In the genomic region with DNA sequence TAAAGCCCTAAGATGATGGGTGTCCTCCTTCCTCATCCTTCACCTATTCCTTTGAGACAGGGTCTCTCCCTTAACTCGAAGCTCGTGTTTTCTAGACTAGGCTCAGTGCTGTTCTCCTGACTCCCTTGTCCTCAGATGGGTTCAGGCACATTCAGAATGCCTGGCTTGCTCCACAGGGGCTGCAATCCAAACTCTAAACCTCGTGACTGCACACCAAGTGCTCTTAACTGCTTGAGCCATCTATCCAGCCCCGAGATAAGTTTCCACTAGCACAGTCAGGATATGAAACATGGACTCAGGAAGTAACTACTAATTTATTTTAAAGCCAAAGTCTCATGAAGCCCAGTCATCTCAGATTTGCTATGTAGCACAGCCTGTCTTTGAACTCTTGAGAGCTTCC, we compare ENCODE assay signal across 10 mouse cellular contexts. TPM values are rescaled to one million over a fixed set of nuclear protein-coding genes. Genes with fewer than 3 reads are reported as not detected.
DNase-seq lines count a peak whose midpoint lies in the region; ATAC-seq and TF ChIP-seq lines count a peak whose summit lies in the region.
"Had no signal": no experiment of that assay in that cellular context is flagged by ENCODE, and none has a peak within 500 bp of the region (broad histone marks: within the 10 kb centered on the region; RNA-seq: fewer than 3 reads in every experiment).

No protein-coding gene starts in this region.

- 0 out of 2 replicates have a peak, but pooled peaks cover 3% of the 10 kb centered on the region for H3K36me3 ChIP-seq in embryonic facial prominence, embryonic 13.5 days
- peaks cover 22% of the 10 kb centered on the region for H3K36me3 ChIP-seq in embryonic facial prominence, embryonic 10.5 days (replicated peaks)
- peaks cover 11% of the 10 kb centered on the region; the same call in 1 of the 2 replicates for H3K36me3 ChIP-seq in hindbrain, postnatal 0 days (ENCODE audit: insufficient read depth, low read length)
- peaks cover 25% of the 10 kb centered on the region for H3K36me3 ChIP-seq in neural tube, embryonic 13.5 days

- ATAC-seq in embryonic facial prominence, embryonic 13.5 days (ENCODE audit: insufficient number of reproducible peaks, insufficient read depth, low FRiP score, low TSS enrichment, low read depth), result no peak
- ATAC-seq in hindbrain, postnatal 0 days, result no peak
- ATAC-seq in neural tube, embryonic 13.5 days (ENCODE audit: low read depth), result no peak

- H3K4me3 ChIP-seq in embryonic facial prominence, embryonic 13.5 days, result no peak overlapping the region
- H3K4me3 ChIP-seq in embryonic facial prominence, embryonic 10.5 days, result no peak overlapping the region
- no peak overlapping the region for H3K4me3 ChIP-seq in hindbrain, postnatal 0 days (ENCODE audit: low read length)
- no peak overlapping the region for H3K4me3 ChIP-seq in neural tube, embryonic 13.5 days

- no peak for DNase-seq in embryonic facial prominence, embryonic 10.5 days (ENCODE audit: low spot score)
- peak; percentile 66 to 74 for DNase-seq in lung, adult 18-20 months
- no peak for DNase-seq in lung, postnatal 14 days
- DNase-seq in hindbrain, postnatal 0 days (ENCODE audit: low spot score), result no peak
- DNase-seq in left cerebral cortex, postnatal 14 days (ENCODE audit: low spot score in 2 of 2), result no peak
- DNase-seq in layer of hippocampus, adult 8-10 months (ENCODE audit: low spot score in 2 of 2), result no peak
- DNase-seq: cerebellum, adult 9-10 months; spleen, adult 18-20 months had no signal

- no peaks in the 10 kb centered on the region for H3K27me3 ChIP-seq in embryonic facial prominence, embryonic 13.5 days
- H3K27me3 ChIP-seq in embryonic facial prominence, embryonic 10.5 days (replicated peaks; ENCODE audit: low read depth, poor library complexity, severe bottlenecking), result no peaks in the 10 kb centered on the region
- no peaks in the 10 kb centered on the region for H3K27me3 ChIP-seq in hindbrain, postnatal 0 days (ENCODE audit: insufficient read depth, low read length)
- H3K27me3 ChIP-seq in neural tube, embryonic 13.5 days, result no peaks in the 10 kb centered on the region

- peaks cover 17% of the 10 kb centered on the region for H3K4me1 ChIP-seq in embryonic facial prominence, embryonic 13.5 days
- peaks cover 18% of the 10 kb centered on the region for H3K4me1 ChIP-seq in embryonic facial prominence, embryonic 10.5 days
- peaks cover 11% of the 10 kb centered on the region for H3K4me1 ChIP-seq in hindbrain, postnatal 0 days (ENCODE audit: insufficient read depth, low read length)
- peaks cover 50% of the 10 kb centered on the region for H3K4me1 ChIP-seq in neural tube, embryonic 13.5 days (replicated peaks)

- no peaks in the 10 kb centered on the region for H3K9me3 ChIP-seq in embryonic facial prominence, embryonic 13.5 days
- no peaks in the 10 kb centered on the region for H3K9me3 ChIP-seq in embryonic facial prominence, embryonic 10.5 days
- no peaks in the 10 kb centered on the region for H3K9me3 ChIP-seq in hindbrain, postnatal 0 days (ENCODE audit: low read length)
- H3K9me3 ChIP-seq in neural tube, embryonic 13.5 days, result no peaks in the 10 kb centered on the region

- intact Hi-C loops in left cerebral cortex, postnatal 14 days (cut with DNase I), result no loop called here

- H3K4me2 ChIP-seq in embryonic facial prominence, embryonic 13.5 days, result no peak overlapping the region
- no peak overlapping the region for H3K4me2 ChIP-seq in hindbrain, postnatal 0 days (ENCODE audit: low read depth, low read length)
- peak overlapping the region; percentile 26 for H3K4me2 ChIP-seq in neural tube, embryonic 13.5 days

- WGBS in embryonic facial prominence, embryonic 13.5 days, result 71% methylated on average over 4 of the region's 4 CpGs
- WGBS in embryonic facial prominence, embryonic 10.5 days, result 72% methylated on average over 4 of the region's 4 CpGs
- whole genome bisulfite sequencing in hindbrain, postnatal 0 days, result 72% methylated on average over 4 of the region's 4 CpGs
- WGBS in neural tube, embryonic 13.5 days, result 70% methylated on average over 4 of the region's 4 CpGs

- H3K27ac ChIP-seq in embryonic facial prominence, embryonic 13.5 days, result 0 out of 2 replicates have a peak overlapping the region, but pooled peaks have one; percentile 35
- H3K27ac ChIP-seq in embryonic facial prominence, embryonic 10.5 days (replicated peaks), result no peak overlapping the region
- 0 out of 2 replicates have a peak overlapping the region, but pooled peaks have one; percentile 16 for H3K27ac ChIP-seq in hindbrain, postnatal 0 days
- H3K27ac ChIP-seq in neural tube, embryonic 13.5 days (replicated peaks), result peak overlapping the region; percentile 88

- H3K9ac ChIP-seq in embryonic facial prominence, embryonic 13.5 days, result no peak overlapping the region
- no peak overlapping the region for H3K9ac ChIP-seq in hindbrain, postnatal 0 days (replicated peaks; ENCODE audit: low read length)
- H3K9ac ChIP-seq in neural tube, embryonic 13.5 days, result no peak overlapping the region

- TF ChIP-seq CTCF in hindbrain, postnatal 0 days (IDR thresholded peaks at IDR 0.05; ENCODE audit: low read depth), result no peak

RNA-seq across cellular contexts. Expression of a gene that starts 26.3 kb away (rescaled TPM):
- 4.6 and 4.7 TPM in 2 replicates for polyA plus RNA-seq in embryonic facial prominence, embryonic 13.5 days (2015; fragmentation: Nextera tagmentation; extraction: Ambion mirVana)
- 4.4 and 4.7 TPM in 2 replicates for polyA plus RNA-seq in embryonic facial prominence, embryonic 10.5 days (2016; fragmentation: Nextera tagmentation; extraction: Ambion mirVana)
- total RNA-seq in hindbrain, postnatal 0 days (2014; rRNA removed), result 49.0 and 59.2 TPM in 2 replicates
- polyA plus RNA-seq in hindbrain, postnatal 0 days (2015; fragmentation: Nextera tagmentation; extraction: Ambion mirVana), result 21.2 and 21.3 TPM in 2 replicates
- 17.1 and 19.7 TPM in 2 replicates for polyA plus RNA-seq in neural tube, embryonic 13.5 days (2015; fragmentation: Nextera tagmentation; extraction: Ambion mirVana)
- total RNA-seq in left cerebral cortex, postnatal 14 days (2021), result 10 to 100 TPM; 65.9 to 68.4 TPM
- total RNA-seq in layer of hippocampus, adult 8-10 months (2022), result 100 to 1,000 TPM in 1 of 4 experiments, 10 to 100 TPM in 3; 79.3 to 105 (median 92.2) TPM

RNA-seq across cellular contexts. Expression of a gene that starts 27.3 kb away (rescaled TPM):
- 40.1 and 42.4 TPM in 2 replicates for polyA plus RNA-seq in embryonic facial prominence, embryonic 13.5 days (2015; fragmentation: Nextera tagmentation; extraction: Ambion mirVana)
- polyA plus RNA-seq in embryonic facial prominence, embryonic 10.5 days (2016; fragmentation: Nextera tagmentation; extraction: Ambion mirVana), result 52.9 and 59.4 TPM in 2 replicates
- 20.3 and 34.1 TPM in 2 replicates for total RNA-seq in hindbrain, postnatal 0 days (2014; rRNA removed)
- 21.1 and 22.0 TPM in 2 replicates for polyA plus RNA-seq in hindbrain, postnatal 0 days (2015; fragmentation: Nextera tagmentation; extraction: Ambion mirVana)
- polyA plus RNA-seq in neural tube, embryonic 13.5 days (2015; fragmentation: Nextera tagmentation; extraction: Ambion mirVana), result 30.2 and 31.9 TPM in 2 replicates
- total RNA-seq in left cerebral cortex, postnatal 14 days (2021), result 10 to 100 TPM; 29.6 to 33.0 TPM
- 10 to 100 TPM; 33.1 to 38.4 (median 34.7) TPM for total RNA-seq in layer of hippocampus, adult 8-10 months (2022)

RNA-seq across cellular contexts. Expression of a gene that starts 39.8 kb away (rescaled TPM):
- 5.7 and 6.0 TPM in 2 replicates for polyA plus RNA-seq in embryonic facial prominence, embryonic 13.5 days (2015; fragmentation: Nextera tagmentation; extraction: Ambion mirVana)
- 5.2 and 5.3 TPM in 2 replicates for polyA plus RNA-seq in embryonic facial prominence, embryonic 10.5 days (2016; fragmentation: Nextera tagmentation; extraction: Ambion mirVana)
- total RNA-seq in hindbrain, postnatal 0 days (2014; rRNA removed), result 18.5 and 22.8 TPM in 2 replicates
- 7.0 and 8.4 TPM in 2 replicates for polyA plus RNA-seq in hindbrain, postnatal 0 days (2015; fragmentation: Nextera tagmentation; extraction: Ambion mirVana)
- 8.4 and 8.9 TPM in 2 replicates for polyA plus RNA-seq in neural tube, embryonic 13.5 days (2015; fragmentation: Nextera tagmentation; extraction: Ambion mirVana)
- 10 to 100 TPM; 31.5 to 32.0 TPM for total RNA-seq in left cerebral cortex, postnatal 14 days (2021)
- 10 to 100 TPM; 33.0 to 41.6 (median 35.6) TPM for total RNA-seq in layer of hippocampus, adult 8-10 months (2022)

RNA-seq across cellular contexts. Expression of a gene that starts 55.1 kb away (rescaled TPM):
- 22.4 and 22.5 TPM in 2 replicates for polyA plus RNA-seq in embryonic facial prominence, embryonic 13.5 days (2015; fragmentation: Nextera tagmentation; extraction: Ambion mirVana)
- polyA plus RNA-seq in embryonic facial prominence, embryonic 10.5 days (2016; fragmentation: Nextera tagmentation; extraction: Ambion mirVana), result 19.5 and 21.0 TPM in 2 replicates
- 24.9 and 27.8 TPM in 2 replicates for total RNA-seq in hindbrain, postnatal 0 days (2014; rRNA removed)
- polyA plus RNA-seq in hindbrain, postnatal 0 days (2015; fragmentation: Nextera tagmentation; extraction: Ambion mirVana), result 9.8 and 10.0 TPM in 2 replicates
- polyA plus RNA-seq in neural tube, embryonic 13.5 days (2015; fragmentation: Nextera tagmentation; extraction: Ambion mirVana), result 17.4 and 19.1 TPM in 2 replicates
- 10 to 100 TPM; 22.0 to 22.9 TPM for total RNA-seq in left cerebral cortex, postnatal 14 days (2021)
- total RNA-seq in layer of hippocampus, adult 8-10 months (2022), result 10 to 100 TPM; 32.4 to 38.8 (median 36.3) TPM

RNA-seq across cellular contexts. Expression of a gene that starts 55.2 kb away (rescaled TPM):
- 29.9 and 30.6 TPM in 2 replicates for polyA plus RNA-seq in embryonic facial prominence, embryonic 13.5 days (2015; fragmentation: Nextera tagmentation; extraction: Ambion mirVana)
- polyA plus RNA-seq in embryonic facial prominence, embryonic 10.5 days (2016; fragmentation: Nextera tagmentation; extraction: Ambion mirVana), result 15.4 and 17.7 TPM in 2 replicates
- total RNA-seq in hindbrain, postnatal 0 days (2014; rRNA removed), result 31.0 and 41.8 TPM in 2 replicates
- 32.9 and 36.4 TPM in 2 replicates for polyA plus RNA-seq in hindbrain, postnatal 0 days (2015; fragmentation: Nextera tagmentation; extraction: Ambion mirVana)
- polyA plus RNA-seq in neural tube, embryonic 13.5 days (2015; fragmentation: Nextera tagmentation; extraction: Ambion mirVana), result 34.9 and 36.5 TPM in 2 replicates
- total RNA-seq in left cerebral cortex, postnatal 14 days (2021), result 100 to 1,000 TPM; 101 to 103 TPM
- 10 to 100 TPM; 73.6 to 85.6 (median 83.0) TPM for total RNA-seq in layer of hippocampus, adult 8-10 months (2022)

Comparison
In these comparisons a context has a peak if more than half of its experiments do, and no peak if none do; other contexts are left out.
1. DNase-seq: peak in lung, adult 18-20 months (2 of 2); none in embryonic facial prominence, embryonic 10.5 days (single experiment), lung, postnatal 14 days (single experiment), hindbrain, postnatal 0 days (single experiment), left cerebral cortex, postnatal 14 days (0 of 2) and layer of hippocampus, adult 8-10 months (0 of 2).